ENCODE assay signal across 27 mouse cellular contexts in the genomic region with DNA sequence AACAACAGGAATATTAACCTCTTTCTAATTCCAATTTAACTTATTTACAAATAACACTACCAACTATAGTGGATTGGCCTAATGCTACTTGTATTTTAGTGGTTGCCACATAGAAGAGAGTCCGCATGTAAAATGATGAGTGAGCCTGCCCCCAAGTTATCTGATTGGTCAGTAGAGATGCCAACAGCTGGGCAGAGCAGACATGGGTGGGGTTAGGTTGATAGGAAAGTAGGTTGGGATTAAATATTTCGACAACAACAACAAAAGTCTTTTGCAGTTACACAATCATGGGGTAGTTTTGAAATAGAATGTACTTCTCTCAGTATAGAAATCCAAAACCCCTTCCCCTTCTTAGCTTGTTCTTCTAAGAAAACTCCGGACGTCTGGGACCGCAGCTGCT. TPM values are rescaled to one million over a fixed set of nuclear protein-coding genes. Genes with fewer than 3 reads are reported as not detected.
DNase-seq lines count a peak whose midpoint lies in the region; ATAC-seq and TF ChIP-seq lines count a peak whose summit lies in the region.
"Had no signal": no experiment of that assay in that cellular context is flagged by ENCODE, and none has a peak within 500 bp of the region (broad histone marks: within the 10 kb centered on the region; RNA-seq: fewer than 3 reads in every experiment).

No protein-coding gene starts in this region.

- peak; percentile 48; the same call in 1 of the 2 replicates for ATAC-seq in lung, postnatal 0 days
- peak; percentile 78 for ATAC-seq in megakaryocyte progenitor cell, adult 5-6 weeks (replicated peaks; ENCODE audit: poor library complexity)
- ATAC-seq: CD4-positive, CD25-positive, alpha-beta regulatory T cell, adult 4 months; forebrain, embryonic 13.5 days; forebrain, embryonic 16.5 days; hindbrain, embryonic 16.5 days had no signal

- no peak overlapping the region for H3K9ac ChIP-seq in lung, postnatal 0 days (replicated peaks; ENCODE audit: low read depth)
- H3K9ac ChIP-seq: embryonic facial prominence, embryonic 12.5 days; embryonic facial prominence, embryonic 15.5 days; forebrain, embryonic 13.5 days; heart, embryonic 12.5 days; heart, embryonic 15.5 days; hindbrain, embryonic 13.5 days had no signal

- H3K36me3 ChIP-seq in lung, postnatal 0 days (ENCODE audit: insufficient read depth, low read length): peaks cover 31% of the 10 kb centered on the region; the same call in 1 of the 2 replicates
- peaks cover 58% of the 10 kb centered on the region for H3K36me3 ChIP-seq in thymus, adult 2 months (ENCODE audit: control insufficient read depth, insufficient read depth, low read length)

- no peak for TF ChIP-seq CTCF in lung, postnatal 0 days (IDR thresholded peaks at IDR 0.05)
- no peak for TF ChIP-seq CTCF in thymus, adult 2 months (IDR thresholded peaks at IDR 0.05; ENCODE audit: borderline replicate concordance, control insufficient read depth, extremely low read depth, insufficient read depth, low read length, poor library complexity)

- WGBS in lung, postnatal 0 days: 86% methylated on average over 5 of the region's 5 CpGs
- WGBS in thymus, adult 2 months: 91% methylated on average over 5 of the region's 5 CpGs

- H3K27ac ChIP-seq in lung, postnatal 0 days (ENCODE audit: low read length): no peak overlapping the region
- H3K27ac ChIP-seq in thymus, adult 2 months (ENCODE audit: control insufficient read depth, insufficient read depth, low read length): no peak overlapping the region
- H3K27ac ChIP-seq: embryonic facial prominence, embryonic 12.5 days; embryonic facial prominence, embryonic 15.5 days; forebrain, embryonic 13.5 days; gastrocnemius, adult 2 months; heart, embryonic 15.5 days; hindbrain, embryonic 10.5 days; hindbrain, embryonic 13.5 days had no signal

- no peak overlapping the region for H3K4me2 ChIP-seq in lung, postnatal 0 days (replicated peaks; ENCODE audit: low read depth, low read length)
- H3K4me2 ChIP-seq: embryonic facial prominence, embryonic 12.5 days; embryonic facial prominence, embryonic 15.5 days; forebrain, embryonic 13.5 days; heart, embryonic 12.5 days; heart, embryonic 15.5 days; hindbrain, embryonic 13.5 days had no signal

- H3K4me1 ChIP-seq in lung, postnatal 0 days (ENCODE audit: insufficient read depth, low read depth, low read length): 0 out of 2 replicates have a peak, but pooled peaks cover 2% of the 10 kb centered on the region
- no peaks in the 10 kb centered on the region for H3K4me1 ChIP-seq in thymus, adult 2 months (replicated peaks; ENCODE audit: control insufficient read depth, insufficient read depth, low read length)
- H3K4me1 ChIP-seq: embryonic facial prominence, embryonic 12.5 days; embryonic facial prominence, embryonic 15.5 days; forebrain, embryonic 13.5 days; heart, embryonic 12.5 days; heart, embryonic 15.5 days; hindbrain, embryonic 10.5 days; hindbrain, embryonic 13.5 days had no signal

- no peaks in the 10 kb centered on the region for H3K9me3 ChIP-seq in lung, postnatal 0 days (ENCODE audit: low read length)
- H3K9me3 ChIP-seq: embryonic facial prominence, embryonic 12.5 days; embryonic facial prominence, embryonic 15.5 days; forebrain, embryonic 13.5 days; heart, embryonic 12.5 days; heart, embryonic 15.5 days; hindbrain, embryonic 10.5 days; hindbrain, embryonic 13.5 days had no signal

- no peak for TF ChIP-seq EP300 in lung, postnatal 0 days (IDR thresholded peaks at IDR 0.05)

- DNase-seq in lung, postnatal 0 days (ENCODE audit: low spot score): peak; percentile 44
- no peak for DNase-seq in lung, postnatal 25 days (ENCODE audit: low spot score)
- peak; percentile 34 for DNase-seq in fat pad, adult 2 months (ENCODE audit: extremely low read depth, low read depth, low spot score)
- DNase-seq in thymus, adult 2 months: no peak
- no peak for DNase-seq in left cerebral cortex, adult 11 months (ENCODE audit: low spot score)
- DNase-seq: adrenal gland, adult 2 months; adrenal gland, postnatal 14 days; cerebellum, adult 11 months; cerebellum, adult 2 months; cerebellum, adult 9-11 months; cerebellum, postnatal 25 days; gastrocnemius, adult 2 months; gastrocnemius, postnatal 14 days; heart, adult 18-20 months; heart, postnatal 10 days; heart, postnatal 36 days had no signal

- no peaks in the 10 kb centered on the region for H3K27me3 ChIP-seq in lung, postnatal 0 days (replicated peaks; ENCODE audit: insufficient read depth, low read length)
- no peaks in the 10 kb centered on the region for H3K27me3 ChIP-seq in thymus, adult 2 months (ENCODE audit: control insufficient read depth, insufficient read depth, low read length)
- H3K27me3 ChIP-seq: embryonic facial prominence, embryonic 12.5 days; embryonic facial prominence, embryonic 15.5 days; forebrain, embryonic 13.5 days; heart, embryonic 12.5 days; heart, embryonic 15.5 days; hindbrain, embryonic 13.5 days had no signal

- TF ChIP-seq POLR2A in thymus, adult 2 months (IDR thresholded peaks at IDR 0.05; ENCODE audit: control insufficient read depth, extremely low read depth, insufficient read depth, low read length, poor library complexity): no peak

- H3K4me3 ChIP-seq in lung, postnatal 0 days (ENCODE audit: low read depth, low read length): no peak overlapping the region
- no peak overlapping the region for H3K4me3 ChIP-seq in thymus, adult 2 months (ENCODE audit: control insufficient read depth, insufficient read depth, low read length)
- H3K4me3 ChIP-seq: embryonic facial prominence, embryonic 12.5 days; embryonic facial prominence, embryonic 15.5 days; forebrain, embryonic 13.5 days; gastrocnemius, adult 2 months; heart, embryonic 12.5 days; heart, embryonic 15.5 days; hindbrain, embryonic 10.5 days; hindbrain, embryonic 13.5 days had no signal

RNA-seq across cellular contexts. Expression of a gene that starts 24.7 kb away (rescaled TPM):
- polyA plus RNA-seq in lung, postnatal 0 days (2015; fragmentation: Nextera tagmentation; extraction: Ambion mirVana): 7.5 and 10.4 TPM in 2 replicates
- 59.3 and 66.1 TPM in 2 replicates for total RNA-seq in megakaryocyte progenitor cell, adult 5-6 weeks (2015)
- total RNA-seq in megakaryocyte progenitor cell, adult 5-6 weeks (2017): 19.9 and 23.9 TPM in 2 replicates
- polyA plus RNA-seq in thymus, adult 2 months (2012; rRNA removed): 40.4 and 48.5 TPM in 2 replicates

Comparison
In these comparisons a context has a peak if more than half of its experiments do, and no peak if none do; other contexts are left out.
1. DNase-seq: peak in lung, postnatal 0 days (single experiment) and fat pad, adult 2 months (single experiment); none in lung, postnatal 25 days (single experiment), thymus, adult 2 months (single experiment) and left cerebral cortex, adult 11 months (single experiment).